Mouse (Mus musculus): ENCODE measurements around the gene Sox5.

Gene Sox5

GRCm38 (mm10) chr6:144781431-144782030 lies at the start of gene Sox5:
Sox5 (minus strand) TSS chr6:144781977.
- in situ Hi-C loops (cut with MboI, MseI) = loop anchor here (5.0 to 10.0 kb wide), 2 partner anchors 139 to 173 kb away; no protein-coding TSS in a partner anchor

DNA sequence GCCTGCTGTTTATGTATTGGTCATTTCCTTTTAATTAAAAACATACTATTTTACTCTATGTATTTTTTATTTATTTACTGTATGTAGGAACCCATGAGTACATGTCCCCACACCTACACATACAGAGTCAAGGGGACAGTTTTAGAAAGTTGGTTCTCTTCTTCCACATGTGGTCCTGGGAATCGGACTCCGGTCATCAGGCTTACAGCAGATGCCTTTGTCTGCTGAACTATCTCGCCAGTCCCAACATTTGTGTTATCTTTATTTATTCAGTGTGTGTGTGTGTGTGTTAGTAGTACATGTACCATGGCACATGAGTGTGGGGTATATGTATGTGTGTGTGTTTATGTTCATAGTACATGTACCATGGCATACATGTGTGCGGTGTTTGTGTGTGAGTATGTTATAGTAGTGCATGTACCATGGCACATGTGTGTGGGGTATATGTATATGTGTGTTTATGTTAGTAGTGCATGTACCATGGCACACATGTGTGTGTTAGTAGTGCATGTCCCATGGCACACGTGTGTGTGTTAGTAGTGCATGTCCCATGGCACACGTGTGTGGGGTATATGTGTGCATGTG lies 43.3 kb upstream of the Sox5 start:
- in situ Hi-C loops (cut with MboI, MseI) = loop anchor here in 1 of 2 experiments (10.0 kb wide), 1 partner anchor 1380 kb away; no protein-coding TSS in a partner anchor

DNA sequence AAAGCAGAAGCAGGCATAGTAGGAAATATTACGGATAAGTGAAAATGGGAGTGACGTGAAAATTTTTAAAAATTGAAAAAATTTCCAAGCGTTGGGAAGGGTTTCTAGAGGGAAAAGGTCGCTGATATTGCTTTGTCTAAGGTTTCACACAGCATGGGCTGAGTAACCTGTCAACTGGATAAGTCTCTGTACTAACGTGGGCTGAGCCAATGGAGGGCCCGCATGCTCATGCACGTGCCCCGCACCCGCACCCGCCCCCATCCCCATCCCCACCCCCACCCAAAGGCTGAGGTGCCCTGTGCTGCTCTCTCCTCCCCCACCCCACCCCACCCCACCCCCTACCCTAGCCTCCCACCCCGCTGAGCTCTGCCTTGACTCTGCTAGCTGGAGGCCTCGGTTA lies 42.4 kb upstream of the Sox5 start:
- in situ Hi-C loops (cut with MboI, MseI) = loop anchor here in 1 of 2 experiments (10.0 kb wide), 1 partner anchor 1381 kb away; no protein-coding TSS in a partner anchor

DNA sequence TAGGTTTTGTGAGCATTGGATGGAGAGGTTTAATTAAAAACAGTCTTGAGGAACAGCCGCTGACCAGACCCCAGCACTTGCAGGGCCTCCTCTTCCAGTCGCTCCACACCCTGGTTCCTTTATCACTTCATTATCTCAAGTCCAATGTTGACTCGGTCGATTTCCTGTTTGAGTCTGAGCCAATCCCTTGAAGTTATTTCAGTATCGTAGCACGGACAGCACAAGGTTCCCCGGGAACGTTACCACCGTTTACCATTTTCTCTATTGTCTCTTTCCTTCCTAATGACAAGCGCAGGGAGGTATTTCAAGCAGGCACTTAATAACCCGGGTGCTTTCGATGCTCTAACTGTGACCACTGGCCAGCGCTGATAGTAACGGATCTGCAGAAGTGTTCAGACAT lies 40.8 kb upstream of the Sox5 start:
- in situ Hi-C loops (cut with MboI, MseI) = loop anchor here in 1 of 2 experiments (10.0 kb wide), 1 partner anchor 1382 kb away; no protein-coding TSS in a partner anchor

GRCm38 (mm10) chr6:144821019-144821418 lies 39.2 kb upstream of the Sox5 start:
- in situ Hi-C loops (cut with MboI, MseI) = loop anchor here in 1 of 2 experiments (10.0 kb wide), 1 partner anchor 1384 kb away; no protein-coding TSS in a partner anchor

DNA sequence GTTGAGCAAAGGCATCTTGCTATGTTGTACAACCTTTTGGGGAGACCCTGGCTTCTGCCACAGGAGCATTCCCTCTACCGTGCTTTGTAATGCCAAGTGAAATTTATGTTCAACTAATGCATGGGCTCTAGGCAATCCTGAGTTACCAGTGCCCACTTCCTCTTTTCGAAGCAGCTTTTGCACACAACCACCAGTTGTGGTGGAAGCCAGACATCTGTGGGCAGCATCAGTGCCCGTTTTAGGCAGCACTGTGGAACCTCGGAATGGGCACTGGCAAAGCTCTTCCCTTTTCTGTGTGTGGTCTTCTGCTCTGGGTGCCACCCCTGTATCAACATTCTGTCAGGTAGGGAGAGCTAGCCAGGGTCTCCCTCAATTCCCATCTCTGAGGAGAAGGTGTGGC lies 36.2 kb upstream of the Sox5 start:
- in situ Hi-C loops (cut with MboI, MseI) = no loop called here

DNA sequence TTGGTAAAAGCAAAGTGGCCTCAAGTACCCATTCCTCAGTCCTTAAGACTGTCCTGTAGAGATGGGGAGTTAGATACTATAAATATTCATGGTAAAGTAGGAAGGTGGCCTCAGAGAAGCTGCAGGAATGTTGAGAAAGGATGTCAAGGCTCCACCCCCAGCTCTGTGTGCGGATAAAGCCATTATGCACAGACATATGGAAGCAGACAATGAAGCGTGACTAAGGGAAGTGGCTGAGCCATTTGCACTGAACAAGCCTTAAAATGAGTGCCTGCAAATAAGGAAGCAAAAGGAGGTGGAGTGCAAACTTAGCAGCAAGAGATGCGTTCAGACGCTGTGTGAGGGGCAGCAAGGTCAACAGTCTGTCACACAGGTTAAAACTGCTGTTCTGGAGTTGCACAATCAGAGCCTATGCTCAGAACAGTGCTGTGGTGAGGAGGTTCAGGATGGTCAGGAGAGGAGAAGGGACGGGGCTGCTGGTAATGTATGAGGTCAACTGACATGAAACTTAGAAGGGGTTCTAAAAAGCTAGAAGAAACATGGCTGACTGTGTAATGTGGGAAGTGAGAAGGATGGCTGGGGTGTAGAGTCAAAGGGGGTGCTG lies 35.7 kb upstream of the Sox5 start:
- in situ Hi-C loops (cut with MboI, MseI) = no loop called here

- in situ Hi-C loops (cut with MboI, MseI) = no loop called here
These were observed 33.8 kb upstream of the Sox5 start for GRCm38 (mm10) chr6:144815542-144815941.

DNA sequence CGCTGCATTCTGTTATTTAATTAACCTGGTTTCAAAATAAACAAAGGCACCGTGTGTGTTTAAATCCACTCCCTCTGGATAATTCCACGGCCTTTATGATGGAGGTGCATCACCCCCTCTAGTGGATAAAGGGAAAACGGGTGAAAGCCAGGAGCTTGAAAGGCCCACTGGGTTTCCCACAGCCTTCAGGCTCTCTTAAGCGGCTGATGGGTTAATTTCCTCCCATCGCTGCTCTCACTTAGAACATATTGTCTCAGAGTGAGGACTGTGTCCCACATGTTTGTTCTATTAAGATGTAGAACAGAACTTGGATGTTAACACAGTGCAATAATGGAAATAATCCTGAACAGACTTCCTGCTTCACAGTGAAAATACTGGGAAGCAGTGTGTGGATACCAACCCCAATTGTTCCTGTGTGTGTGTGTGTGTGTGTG lies 33.2 kb upstream of the Sox5 start:
- in situ Hi-C loops (cut with MboI, MseI) = no loop called here

GRCm38 (mm10) chr6:144804321-144804720 lies 22.5 kb upstream of the Sox5 start:
- in situ Hi-C loops (cut with MboI, MseI) = no loop called here

- in situ Hi-C loops (cut with MboI, MseI) = no loop called here
These were observed 21.3 kb upstream of the Sox5 start for GRCm38 (mm10) chr6:144803063-144803462.

GRCm38 (mm10) chr6:144794356-144794755 lies 12.6 kb upstream of the Sox5 start:
- in situ Hi-C loops (cut with MboI, MseI) = no loop called here

DNA sequence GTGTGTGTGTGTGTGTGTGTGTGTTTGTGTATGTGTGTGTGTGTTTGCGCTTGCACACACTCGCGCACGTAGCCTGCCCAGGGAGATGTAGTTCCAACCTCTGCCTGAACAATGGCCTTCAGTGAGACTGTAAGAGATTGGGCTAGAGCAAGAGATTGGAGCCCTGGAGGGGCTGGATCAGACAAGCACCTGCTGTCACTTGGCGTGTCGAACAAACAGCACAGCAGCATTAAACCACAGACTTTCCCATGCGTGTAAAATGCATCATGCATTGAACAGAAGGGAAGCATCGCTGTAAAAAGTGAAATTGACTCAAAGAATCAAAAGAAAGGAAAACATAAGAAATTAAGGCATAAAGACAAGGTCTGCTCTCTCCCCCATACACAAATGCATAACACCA lies 11.1 kb upstream of the Sox5 start:
- in situ Hi-C loops (cut with MboI, MseI) = no loop called here

- in situ Hi-C loops (cut with MboI, MseI) = loop anchor here (5.0 to 10.0 kb wide), 2 partner anchors 141 to 172 kb away; no protein-coding TSS in a partner anchor
These were observed 1.5 kb upstream of the Sox5 start for GRCm38 (mm10) chr6:144783295-144783694.

DNA sequence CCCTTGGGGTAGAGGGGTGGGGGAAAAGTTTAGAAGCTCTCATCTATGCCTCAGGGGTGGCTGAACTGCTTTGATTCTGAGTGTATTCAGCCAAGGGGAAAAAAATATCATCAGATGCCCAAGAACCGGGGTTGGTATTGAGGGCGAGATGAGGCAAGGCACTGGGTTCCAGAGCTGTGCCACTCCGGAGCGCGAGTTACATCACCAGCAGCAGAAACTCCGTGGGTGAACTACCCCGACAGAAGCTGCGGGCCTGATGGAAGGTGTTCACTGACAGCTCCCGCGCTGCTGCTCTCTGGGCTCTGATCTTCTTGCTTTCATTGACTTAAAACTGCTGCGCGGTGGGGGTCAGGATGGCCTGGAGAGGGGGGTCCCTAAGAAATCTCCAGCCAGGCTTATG lies 1.1 kb upstream of the Sox5 start:
- in situ Hi-C loops (cut with MboI, MseI) = loop anchor here (5.0 to 10.0 kb wide), 2 partner anchors 141 to 172 kb away; no protein-coding TSS in a partner anchor

DNA sequence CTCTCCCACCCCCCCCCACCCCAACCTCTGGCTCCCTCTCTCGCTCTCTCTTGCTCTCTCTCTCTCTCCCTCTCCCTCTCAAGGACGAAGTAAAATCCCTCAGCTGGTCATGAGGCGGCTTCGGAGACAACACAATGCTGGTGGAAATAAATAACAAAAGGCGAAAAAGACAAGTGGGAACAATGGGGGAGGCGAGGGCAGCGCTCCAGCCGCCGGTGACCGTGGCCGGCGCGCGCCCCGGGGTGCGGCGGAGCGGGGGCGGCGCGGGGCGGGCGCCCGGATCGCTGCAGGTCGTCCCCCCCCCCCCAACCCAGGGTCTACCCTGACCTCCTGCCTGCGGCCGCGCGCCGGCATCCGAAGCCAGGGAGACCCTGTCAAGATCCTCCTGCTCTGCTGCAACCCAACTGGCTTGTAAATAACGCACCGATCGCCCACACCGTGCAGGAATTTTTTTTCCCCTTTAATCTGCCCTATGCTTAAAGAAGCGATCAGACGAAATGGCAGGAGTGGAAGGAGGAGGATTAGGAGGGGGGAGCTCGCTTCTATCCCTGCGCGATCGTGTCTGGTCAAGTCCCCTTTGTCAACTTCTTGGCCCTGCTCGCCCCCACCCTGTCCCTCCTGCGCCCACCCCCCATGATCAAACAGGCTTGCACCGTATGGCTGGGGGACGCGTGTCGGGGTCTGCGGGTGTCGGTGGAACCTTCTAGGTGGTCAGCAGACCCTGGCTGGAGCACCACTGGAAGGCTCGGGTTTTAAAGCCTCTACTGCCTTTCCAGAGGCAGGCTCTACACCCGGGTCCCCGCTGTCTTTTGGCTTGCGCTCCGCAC lies 467 bp upstream of the Sox5 start:
- in situ Hi-C loops (cut with MboI, MseI) = loop anchor here (5.0 to 10.0 kb wide), 2 partner anchors 140 to 173 kb away; no protein-coding TSS in a partner anchor

DNA sequence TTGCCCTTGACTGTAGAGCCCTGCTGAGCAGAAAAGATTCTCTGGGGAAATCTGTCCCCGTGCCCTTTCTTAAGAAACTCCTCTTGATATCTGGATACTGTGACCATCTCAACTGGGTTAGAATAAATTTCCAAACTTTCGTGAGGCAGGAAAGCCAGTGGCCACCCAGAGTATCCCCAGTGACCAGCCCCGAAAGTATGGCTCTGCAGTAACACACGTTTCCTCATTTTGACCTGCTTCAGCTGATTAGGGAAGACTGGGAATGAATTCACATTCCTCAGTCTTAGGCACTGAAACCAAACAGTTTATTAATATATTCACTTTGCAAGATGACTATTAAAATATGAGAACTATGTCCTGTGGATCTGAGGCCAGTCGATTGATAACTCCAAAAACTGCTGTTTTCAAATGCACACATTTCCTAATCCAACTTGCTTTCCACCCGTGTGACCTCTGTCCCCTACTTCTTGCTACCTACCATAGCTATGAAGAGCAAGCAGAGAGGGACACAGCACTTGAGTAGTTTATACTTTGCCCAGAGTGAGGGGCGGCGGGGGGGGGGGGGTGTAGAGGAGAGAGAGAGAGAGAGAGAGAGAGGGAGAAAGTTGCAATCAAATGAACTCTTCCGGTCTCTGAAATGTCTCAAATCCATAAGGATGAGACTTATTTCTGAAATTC lies 1.0 kb downstream of the Sox5 start:
- in situ Hi-C loops (cut with MboI, MseI) = loop anchor here (5.0 to 10.0 kb wide), 2 partner anchors 138 to 174 kb away; no protein-coding TSS in a partner anchor

- in situ Hi-C loops (cut with MboI, MseI) = loop anchor here (5.0 to 10.0 kb wide), 2 partner anchors 138 to 175 kb away; no protein-coding TSS in a partner anchor
These were observed 1.7 kb downstream of the Sox5 start for GRCm38 (mm10) chr6:144779945-144780607.

DNA sequence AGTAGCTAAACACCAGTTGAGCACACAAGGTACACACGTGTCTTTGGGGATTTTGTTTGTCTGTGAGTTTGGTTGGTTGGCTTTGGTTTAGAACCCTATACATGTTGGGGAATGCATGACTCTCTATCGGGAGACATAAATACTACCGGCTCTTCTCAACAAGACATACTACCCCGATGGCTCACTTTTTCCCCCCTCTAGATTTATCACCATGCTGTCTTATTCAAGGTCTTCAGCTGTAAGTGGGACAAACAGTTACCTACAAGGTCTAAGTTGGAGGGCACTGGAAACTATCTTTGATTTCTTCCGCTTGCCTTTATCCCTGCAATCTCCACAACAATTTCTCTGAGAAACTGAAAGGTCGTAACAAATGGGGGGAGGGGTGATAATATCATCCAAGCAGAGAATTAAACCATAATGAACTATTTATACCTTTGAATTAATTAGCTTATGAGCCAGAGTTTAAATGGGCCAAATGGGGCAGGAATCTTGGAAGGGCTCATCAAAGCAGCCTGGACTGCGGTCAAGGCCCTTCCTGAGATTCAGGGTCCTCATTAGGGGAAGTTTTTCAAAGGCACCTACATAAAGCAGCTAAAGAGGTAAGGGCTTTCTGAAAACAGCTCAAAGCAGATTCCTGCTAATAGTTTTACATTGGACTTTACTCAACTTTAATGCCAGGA lies 4.3 kb downstream of the Sox5 start:
- in situ Hi-C loops (cut with MboI, MseI) = no loop called here

DNA sequence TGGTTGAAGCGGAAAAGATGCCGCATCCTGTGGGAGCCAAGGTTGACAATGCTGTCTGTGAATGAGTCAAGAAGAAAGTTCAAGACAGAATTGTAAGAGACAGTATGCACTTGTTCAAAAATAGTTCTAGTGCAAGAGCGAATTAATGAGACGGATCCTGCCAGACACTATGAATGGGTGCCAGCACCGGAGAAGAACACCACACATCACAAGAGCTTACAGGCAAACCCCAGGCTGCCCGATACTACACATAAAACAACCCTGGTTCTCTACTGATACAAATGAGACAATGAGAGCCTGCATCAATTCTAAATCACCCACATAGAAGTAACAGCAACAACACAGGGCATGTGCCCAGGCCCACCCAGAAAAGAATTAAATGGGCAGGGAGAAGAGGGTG lies 8.0 kb downstream of the Sox5 start:
- in situ Hi-C loops (cut with MboI, MseI) = no loop called here

Measured in T-helper 17 cell (primary cell).